Mouse (Mus musculus) right cerebral cortex, adult 18-20 months (tissue): ENCODE data around the gene Cotl1.
"Not testable (repeated sequence)": the region's sequence is repeated elsewhere in the genome, so short reads cannot be mapped to it uniquely, and the experiment has no call there.

Experiments
- DNase-seq: peaks from one replicate; pipeline ENCODE4 v3.0.0; 2022; ENCODE audit warnings: mixed read lengths

The Cotl1 gene

GRCm38 (mm10) chr8:119840275-119840808, at the start of gene Cotl1:
TSS of gene Cotl1 (minus strand) at chr8:119840544.
- peak; percentile 98 for DNase-seq

- no peak for DNase-seq
These were observed 47.7 kb upstream of the Cotl1 start for GRCm38 (mm10) chr8:119888012-119888411.

- no peak for DNase-seq
These were observed 46.8 kb upstream of the Cotl1 start for GRCm38 (mm10) chr8:119887130-119887529.

- DNase-seq: no peak
These were observed 45.3 kb upstream of the Cotl1 start for GRCm38 (mm10) chr8:119885612-119886011.

- no peak for DNase-seq
These were observed 42.9 kb upstream of the Cotl1 start for GRCm38 (mm10) chr8:119883281-119883680.

GRCm38 (mm10) chr8:119881917-119882316, 41.6 kb upstream of the Cotl1 start:
- DNase-seq: no peak

GRCm38 (mm10) chr8:119881301-119881700, 41.0 kb upstream of the Cotl1 start:
- no peak for DNase-seq

- DNase-seq: no peak
These were observed 32.8 kb upstream of the Cotl1 start for GRCm38 (mm10) chr8:119873181-119873580.

GRCm38 (mm10) chr8:119869616-119870015, 29.3 kb upstream of the Cotl1 start:
- no peak for DNase-seq

GRCm38 (mm10) chr8:119862749-119863148, 22.4 kb upstream of the Cotl1 start:
- no peak for DNase-seq

GRCm38 (mm10) chr8:119862390-119862734, 22.0 kb upstream of the Cotl1 start:
- no peak for DNase-seq

GRCm38 (mm10) chr8:119861706-119862389, 21.5 kb upstream of the Cotl1 start, which contains the start of gene Klhl36:
TSS of gene Klhl36 (plus strand) at chr8:119862266.
- peak; percentile 96 for DNase-seq

GRCm38 (mm10) chr8:119857767-119858166, 17.4 kb upstream of the Cotl1 start:
- DNase-seq: no peak

GRCm38 (mm10) chr8:119855656-119856055, 15.3 kb upstream of the Cotl1 start:
- DNase-seq: no peak

GRCm38 (mm10) chr8:119854035-119854434, 13.7 kb upstream of the Cotl1 start:
- DNase-seq: no peak

GRCm38 (mm10) chr8:119853521-119853920, 13.2 kb upstream of the Cotl1 start:
- no peak for DNase-seq

GRCm38 (mm10) chr8:119847232-119847922, 7.0 kb upstream of the Cotl1 start:
- no peak for DNase-seq

GRCm38 (mm10) chr8:119845741-119846140, 5.4 kb upstream of the Cotl1 start:
- DNase-seq: not testable (repeated sequence)

- DNase-seq: no peak
These were observed 4.2 kb upstream of the Cotl1 start for GRCm38 (mm10) chr8:119844577-119844976.

- DNase-seq: peak; percentile 83
These were observed 3.1 kb upstream of the Cotl1 start for GRCm38 (mm10) chr8:119843444-119843843.

- no peak for DNase-seq
These were observed 614 bp upstream of the Cotl1 start for GRCm38 (mm10) chr8:119840905-119841411.

GRCm38 (mm10) chr8:119839419-119840021, 824 bp downstream of the Cotl1 start:
- DNase-seq: no peak

GRCm38 (mm10) chr8:119838983-119839340, 1.4 kb downstream of the Cotl1 start:
- no peak for DNase-seq
